Mouse (Mus musculus) embryonic fibroblast, embryonic 13.5 days (primary cell): ENCODE measurements at regions not wholly inside any gene's neighbourhood (a gene's known extent, or its start where the extent isn't known, plus 50 kb on each side); places are given as distances from the start of the nearest gene placed in this dataset.

Experiments
- CTCF ChIP-seq: IDR thresholded peaks from 2 replicates; pipeline ENCODE4 v1.5.1; 2011; ENCODE audit warnings: mild to moderate bottlenecking, control low read depth, low read length, moderate library complexity, borderline replicate concordance; ENCODE audit not compliant: insufficient read depth
- POLR2A ChIP-seq: IDR thresholded peaks from 2 replicates; pipeline ENCODE4 v1.6.1; 2011; ENCODE audit warnings: low read depth, mild to moderate bottlenecking, control low read depth, low read length, moderate library complexity

DNA sequence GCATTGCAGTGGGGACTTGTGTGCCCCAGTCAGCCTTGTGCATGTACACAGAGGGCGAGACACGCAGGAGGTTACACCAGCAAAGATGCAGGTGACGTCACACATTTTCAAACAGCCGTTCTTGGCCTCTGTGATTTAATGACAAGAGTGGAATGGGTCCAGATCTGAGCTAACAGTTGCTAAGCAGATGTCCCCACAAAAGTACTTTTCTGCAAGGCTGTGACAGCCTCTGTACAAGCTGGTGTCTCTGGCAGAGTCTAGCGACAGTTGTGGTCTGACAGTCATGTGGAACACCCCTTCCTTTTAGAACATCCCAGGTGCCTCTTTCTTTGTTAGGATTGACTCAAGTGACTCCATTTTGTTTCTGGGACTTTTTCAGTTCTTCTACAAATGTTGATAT lies 203.1 kb downstream of the Bcl11b start:
- no peak for TF ChIP-seq POLR2A
- no peak for TF ChIP-seq CTCF
